8 mouse cellular contexts compared by ENCODE assay signal in the genomic region with DNA sequence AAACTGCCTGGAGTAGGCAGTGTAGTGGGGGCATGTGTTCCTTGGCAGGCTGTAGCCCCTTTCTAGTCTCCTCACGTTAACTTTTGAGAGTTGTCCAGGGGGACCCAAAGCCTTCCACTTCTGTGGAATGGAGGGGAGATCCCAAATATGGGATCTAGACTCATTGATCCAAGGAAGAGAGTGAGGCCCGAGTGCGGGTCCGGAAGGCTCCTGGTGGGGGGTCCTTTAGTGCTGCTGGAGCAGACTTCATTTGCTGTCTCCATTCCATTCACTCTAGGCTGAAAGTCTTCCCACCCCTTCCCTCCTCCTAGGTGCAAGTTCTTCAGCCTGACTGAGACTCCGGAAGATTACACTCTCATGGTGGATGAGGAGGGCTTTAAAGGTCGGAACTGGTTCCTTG. TPM values are rescaled to one million over a fixed set of nuclear protein-coding genes. Genes with fewer than 3 reads are reported as not detected.
DNase-seq lines count a peak whose midpoint lies in the region; ATAC-seq and TF ChIP-seq lines count a peak whose summit lies in the region.

No protein-coding gene starts in this region.

- H3K9ac ChIP-seq in hindbrain, embryonic 13.5 days: peak overlapping the region; percentile 69
- peak overlapping the region; percentile 55 for H3K9ac ChIP-seq in midbrain, embryonic 13.5 days (replicated peaks)

- ATAC-seq in hindbrain, embryonic 13.5 days (ENCODE audit: low FRiP score): no peak
- no peak for ATAC-seq in midbrain, embryonic 13.5 days

- 16% methylated on average over 6 of the region's 6 CpGs for WGBS in kidney, adult 2 months
- WGBS in hindbrain, embryonic 13.5 days: 7% methylated on average over 6 of the region's 6 CpGs
- WGBS in midbrain, embryonic 13.5 days: 6% methylated on average over 6 of the region's 6 CpGs

- no peak for TF ChIP-seq CTCF in kidney, adult 2 months (conservative IDR thresholded peaks at IDR 0.05; ENCODE audit: insufficient read depth, insufficient read length, low read depth, low read length)

- H3K9me3 ChIP-seq in hindbrain, embryonic 13.5 days: no peaks in the 10 kb centered on the region
- H3K9me3 ChIP-seq in midbrain, embryonic 13.5 days: peaks cover 4% of the 10 kb centered on the region

- no peak for DNase-seq in kidney, adult 2 months
- no peak for DNase-seq in kidney, adult 18-20 months
- peak; percentile 84 for DNase-seq in R1 (ENCODE audit: low read depth, low spot score)
- DNase-seq in spleen, postnatal 10 days (ENCODE audit: low spot score in 2 of 2): no peak
- DNase-seq in left cerebral cortex, adult 11 months (ENCODE audit: low spot score): no peak
- DNase-seq in kidney, adult 9 months: no peak

- H3K4me2 ChIP-seq in hindbrain, embryonic 13.5 days: peak overlapping the region; percentile 73
- peak overlapping the region; percentile 76 for H3K4me2 ChIP-seq in midbrain, embryonic 13.5 days (replicated peaks)

- no peaks in the 10 kb centered on the region for H3K27me3 ChIP-seq in kidney, adult 2 months (replicated peaks; ENCODE audit: control insufficient read depth, insufficient read depth, low read length)
- peaks cover 42% of the 10 kb centered on the region for H3K27me3 ChIP-seq in hindbrain, embryonic 13.5 days
- H3K27me3 ChIP-seq in midbrain, embryonic 13.5 days: peaks cover 33% of the 10 kb centered on the region

- H3K4me3 ChIP-seq in kidney, adult 2 months (ENCODE audit: insufficient read depth, low read depth, low read length): peak overlapping the region; percentile 67
- H3K4me3 ChIP-seq in hindbrain, embryonic 13.5 days: peak overlapping the region; percentile 43
- H3K4me3 ChIP-seq in midbrain, embryonic 13.5 days (replicated peaks): peak overlapping the region; percentile 45

- no peak for TF ChIP-seq POLR2A in kidney, adult 2 months (IDR thresholded peaks at IDR 0.05; ENCODE audit: low read depth, low read length)

- H3K36me3 ChIP-seq in kidney, adult 2 months (ENCODE audit: control insufficient read depth, insufficient read depth, low read length): peaks cover 3% of the 10 kb centered on the region; the same call in 1 of the 2 replicates
- peaks cover 23% of the 10 kb centered on the region for H3K36me3 ChIP-seq in hindbrain, embryonic 13.5 days
- peaks cover 26% of the 10 kb centered on the region for H3K36me3 ChIP-seq in midbrain, embryonic 13.5 days

- peaks cover 19% of the 10 kb centered on the region for H3K4me1 ChIP-seq in kidney, adult 2 months (ENCODE audit: control insufficient read depth, insufficient read depth, low read length)
- peaks cover 11% of the 10 kb centered on the region for H3K4me1 ChIP-seq in hindbrain, embryonic 13.5 days (replicated peaks)
- H3K4me1 ChIP-seq in midbrain, embryonic 13.5 days (replicated peaks): peaks cover 9% of the 10 kb centered on the region

- H3K27ac ChIP-seq in kidney, adult 2 months (ENCODE audit: insufficient read depth, low read depth, low read length): peak overlapping the region; percentile 58; the same call in 1 of the 2 replicates
- no peak overlapping the region for H3K27ac ChIP-seq in hindbrain, embryonic 13.5 days
- no peak overlapping the region for H3K27ac ChIP-seq in midbrain, embryonic 13.5 days

RNA-seq across cellular contexts. Expression of a gene that starts 0.6 kb away (rescaled TPM):
- 15.8 and 16.3 TPM in 2 replicates for polyA plus RNA-seq in kidney, adult 2 months (2012; rRNA removed)
- polyA plus RNA-seq in hindbrain, embryonic 13.5 days (2015; fragmentation: Nextera tagmentation; extraction: Ambion mirVana): 2.2 and 2.3 TPM in 2 replicates
- 1.5 and 1.6 TPM in 2 replicates for polyA plus RNA-seq in midbrain, embryonic 13.5 days (2015; fragmentation: Nextera tagmentation; extraction: Ambion mirVana)

RNA-seq across cellular contexts. Expression of a gene that starts 17.6 kb away (rescaled TPM):
- 0.07 and 0.20 TPM in 2 replicates for polyA plus RNA-seq in kidney, adult 2 months (2012; rRNA removed)
- polyA plus RNA-seq in hindbrain, embryonic 13.5 days (2015; fragmentation: Nextera tagmentation; extraction: Ambion mirVana): 0.14 TPM in 1 of 2 replicates, not detected in the other
- 0.12 TPM in 1 of 2 replicates, not detected in the other for polyA plus RNA-seq in midbrain, embryonic 13.5 days (2015; fragmentation: Nextera tagmentation; extraction: Ambion mirVana)

RNA-seq across cellular contexts. Expression of a gene that starts 32.0 kb away (rescaled TPM):
- 91.4 and 115 TPM in 2 replicates for polyA plus RNA-seq in kidney, adult 2 months (2012; rRNA removed)
- 26.1 and 28.0 TPM in 2 replicates for polyA plus RNA-seq in hindbrain, embryonic 13.5 days (2015; fragmentation: Nextera tagmentation; extraction: Ambion mirVana)
- 24.2 and 24.6 TPM in 2 replicates for polyA plus RNA-seq in midbrain, embryonic 13.5 days (2015; fragmentation: Nextera tagmentation; extraction: Ambion mirVana)

RNA-seq across cellular contexts. Expression of a gene that starts 38.7 kb away (rescaled TPM):
- polyA plus RNA-seq in kidney, adult 2 months (2012; rRNA removed): 0.56 and 0.67 TPM in 2 replicates
- 0.08 TPM in 1 of 2 replicates, not detected in the other for polyA plus RNA-seq in hindbrain, embryonic 13.5 days (2015; fragmentation: Nextera tagmentation; extraction: Ambion mirVana)
- 0.19 TPM in 1 of 2 replicates, not detected in the other for polyA plus RNA-seq in midbrain, embryonic 13.5 days (2015; fragmentation: Nextera tagmentation; extraction: Ambion mirVana)

RNA-seq across cellular contexts. Expression of a gene that starts 58.5 kb away (rescaled TPM):
- polyA plus RNA-seq in kidney, adult 2 months (2012; rRNA removed): 21.0 and 21.1 TPM in 2 replicates
- 54.3 and 55.1 TPM in 2 replicates for polyA plus RNA-seq in hindbrain, embryonic 13.5 days (2015; fragmentation: Nextera tagmentation; extraction: Ambion mirVana)
- polyA plus RNA-seq in midbrain, embryonic 13.5 days (2015; fragmentation: Nextera tagmentation; extraction: Ambion mirVana): 65.8 and 66.7 TPM in 2 replicates
